Mouse (Mus musculus): ENCODE data around the gene Cct6b. TPM values are rescaled to one million over a fixed set of nuclear protein-coding genes. Genes with fewer than 3 reads are reported as not detected.

Gene Cct6b
- 0.62 TPM for total RNA-seq (2023)

DNA sequence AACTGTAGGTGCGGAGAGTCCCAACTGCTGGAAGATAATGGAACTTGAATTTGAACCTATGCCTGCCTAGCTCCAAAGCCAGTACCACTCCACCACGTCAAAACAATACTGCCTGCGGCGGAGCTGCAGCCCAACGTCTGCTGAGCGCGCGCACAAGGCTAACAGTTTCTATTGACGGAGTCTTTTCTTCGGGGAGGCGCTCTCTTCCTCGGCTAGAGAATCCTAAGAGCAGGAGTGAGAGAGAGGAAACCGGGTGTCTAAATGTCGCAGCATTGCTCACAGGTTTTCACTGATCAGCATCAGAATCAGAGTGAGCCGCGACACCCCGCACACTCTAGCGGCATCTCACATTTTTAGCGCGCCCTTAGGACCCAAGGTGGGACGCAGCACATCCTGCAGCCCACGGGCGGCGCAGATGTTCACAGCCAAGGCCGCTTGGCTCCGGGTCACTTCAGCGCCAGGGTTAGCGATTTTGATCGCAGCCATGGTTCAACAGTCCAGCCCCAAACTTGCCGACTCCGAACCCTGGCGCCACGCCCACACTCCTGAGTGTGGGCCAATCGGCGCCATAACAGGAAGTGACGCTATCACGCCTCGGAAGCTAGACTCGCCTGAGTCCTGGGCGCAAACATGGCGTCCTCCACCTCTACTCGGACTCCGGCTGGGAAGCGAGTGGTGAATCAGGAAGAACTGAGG lies at the start of gene Cct6b, which contains the start of gene Zfp830:
Cct6b (minus strand) TSS at position 580 of the 696 bp plus-strand sequence.
Zfp830 (plus strand) TSS at position 604 of the 696 bp plus-strand sequence.

DNA sequence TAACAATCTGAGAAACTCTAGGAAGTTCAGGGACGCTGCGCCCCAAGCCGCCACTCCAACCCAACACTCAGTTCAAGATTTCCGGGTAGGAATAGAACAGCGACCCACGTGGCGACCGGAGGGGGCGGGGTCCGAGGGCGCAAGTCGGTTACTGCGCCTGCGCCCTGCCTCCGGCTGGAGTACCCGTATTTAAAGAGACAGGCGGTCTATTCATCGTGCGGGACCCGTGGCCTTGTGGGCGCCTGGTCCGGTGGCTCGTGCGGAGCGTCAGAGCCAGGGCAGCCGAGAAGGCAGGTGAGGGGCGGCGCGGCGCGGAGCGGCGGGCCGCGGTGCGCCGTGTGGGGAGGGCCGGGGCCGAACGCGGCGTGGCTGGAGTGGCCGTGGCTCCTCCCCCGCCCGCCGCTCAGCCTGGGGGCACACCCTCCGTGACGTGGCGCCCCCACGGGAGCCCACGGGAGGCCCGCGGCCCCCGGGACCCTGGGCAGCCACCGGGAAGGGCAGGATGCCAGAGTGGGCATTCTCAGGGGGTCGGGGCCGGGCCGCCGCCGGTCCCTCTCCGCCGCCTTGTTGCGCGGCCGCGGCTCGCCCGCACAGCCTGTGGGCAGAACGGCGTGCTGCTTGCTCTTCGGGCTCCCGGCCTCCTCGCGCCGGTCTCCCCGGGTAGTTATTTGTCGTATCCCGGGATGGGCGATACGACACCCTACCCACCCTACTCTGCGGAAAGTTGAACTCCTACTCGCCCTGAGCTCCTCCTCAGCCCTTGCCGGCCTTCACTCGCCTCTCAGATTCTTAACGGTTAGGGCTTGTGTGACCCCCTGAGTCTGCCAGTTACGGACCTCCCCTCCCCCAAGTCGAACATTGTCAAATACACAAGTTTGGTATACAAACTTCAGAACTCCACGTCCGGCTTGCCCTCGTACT lies 17.1 kb upstream of the Cct6b start, which contains the start of gene Lig3:
Lig3 (plus strand) TSS at position 126 of the 921 bp plus-strand sequence.

Other genes starting within 250 kb of the Cct6b start
- gene Zfp830, start within 50 bp of the Cct6b start, total RNA-seq (2023) = 40.3 TPM
- 34.2 TPM for gene Lig3, start 16.8 kb upstream of the Cct6b start, total RNA-seq (2023)
- 19.4 TPM for gene Rffl, start 106.9 kb upstream of the Cct6b start, total RNA-seq (2023)
- 20.8 TPM for gene Rad51d, start 126.3 kb upstream of the Cct6b start, total RNA-seq (2023)
- not detected for gene Fndc8, start 127.8 kb upstream of the Cct6b start, total RNA-seq (2023)
- 109 TPM for gene Nle1, start 144.1 kb upstream of the Cct6b start, total RNA-seq (2023)
- gene Unc45b, start 146.2 kb upstream of the Cct6b start, total RNA-seq (2023) = not detected
- 71.1 TPM for gene Slfn5, start 187.0 kb upstream of the Cct6b start, total RNA-seq (2023)
- gene Slfn9, start 227.5 kb upstream of the Cct6b start, total RNA-seq (2023) = 17.7 TPM

Measured in CD4-positive naive resting alpha-beta T cell, adult 57 days (primary cell).